Mouse (Mus musculus) myocyte (in vitro differentiated cells): ENCODE results near the gene Nme3.

Experiments
- MYOD1 ChIP-seq, 3 experiments: IDR thresholded peaks; one replicate each; pipeline ENCODE4 v1.6.1; 2011; ENCODE audit warnings: control low read depth in 2 of 3, low read depth in 2 of 3, mild to moderate bottlenecking in 2 of 3, moderate library complexity in 1 of 3; ENCODE audit not compliant: insufficient read length in 2 of 3, control insufficient read depth in 1 of 3
- POLR2A ChIP-seq: IDR thresholded peaks from one replicate; pipeline ENCODE4 v1.6.1; 2011; ENCODE audit warnings: low read depth, mild to moderate bottlenecking, control low read depth, moderate library complexity; ENCODE audit not compliant: insufficient read length

DNA sequence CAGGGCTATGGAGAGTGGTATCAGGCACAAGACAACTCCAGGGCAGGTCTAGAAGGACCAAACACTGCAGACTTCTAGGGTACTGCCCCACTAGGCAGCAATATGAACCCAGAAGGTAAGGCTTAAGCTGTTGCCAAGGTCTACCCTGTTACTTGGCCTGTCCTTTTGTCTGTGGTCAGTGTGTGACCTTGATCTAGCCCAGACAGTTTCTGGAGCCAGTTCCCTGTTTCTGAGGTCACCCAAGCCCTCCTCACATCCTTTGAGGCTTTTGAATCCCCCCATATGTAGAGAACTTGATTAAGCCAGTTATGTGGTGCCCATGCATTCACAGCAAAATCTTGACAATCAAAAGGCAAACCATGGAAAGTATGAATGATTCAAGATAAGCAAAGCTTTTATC lies 39.4 kb downstream of the Nme3 start:
- TF ChIP-seq POLR2A = no peak
- no peak for TF ChIP-seq MYOD1 (IDR thresholded peaks at IDR 0.05; ENCODE audit: control insufficient read depth in 1 of 3, insufficient read length in 2 of 3, low read depth in 2 of 3)
